Mouse (Mus musculus) liver, embryonic 14.5 days (tissue): ENCODE measurements around the gene Ppp1ca. TPM values are rescaled to one million over a fixed set of nuclear protein-coding genes. Genes with fewer than 3 reads are reported as not detected.

Experiments
- ATAC-seq: fragments of 200-750 bp; cut with Nextera tagmentation; 2 replicates; pipeline ENCODE4 v1.8.0; 2017; ENCODE audit warnings: moderate number of reproducible peaks, mild to moderate bottlenecking, moderate library complexity; ENCODE audit not compliant: insufficient read depth
- DNase-seq, 3 experiments: peaks; one replicate each; pipeline ENCODE4 v3.0.0-alpha.2; 2012 to 2013; ENCODE audit warnings: low read depth in 3 of 3, low spot score in 3 of 3
- H3K27ac ChIP-seq: fragments of 300-500 bp; sonication (generic); 2 replicates; pipeline ENCODE4 v1.5.1; 2014; ENCODE audit warnings: moderate library complexity, mild to moderate bottlenecking, control low read depth, inconsistent platforms
- H3K27me3 ChIP-seq: fragments of 300-500 bp; sonication (generic); 2 replicates; pipeline ENCODE4 v1.6.1; 2014; ENCODE audit warnings: mild to moderate bottlenecking, low read length, moderate library complexity; ENCODE audit not compliant: control insufficient read depth, insufficient read depth
- H3K36me3 ChIP-seq: fragments of 300-500 bp; sonication (generic); replicated peaks from 2 replicates; pipeline ENCODE4 v1.6.1; 2014; ENCODE audit warnings: low read depth; ENCODE audit not compliant: control insufficient read depth, insufficient read depth
- H3K4me1 ChIP-seq, 2 experiments: fragments of 200-500 bp in 1 of 2; fragments of 300-500 bp in 1 of 2; sonication (generic) in 1 of 2; replicated peaks; 2 replicates each; pipeline ENCODE4 v1.6.1; 2012 to 2014; ENCODE audit warnings: antibody characterized with exemption in 1 of 2, inconsistent platforms in 1 of 2, low read length in 1 of 2; ENCODE audit not compliant: control insufficient read depth in 2 of 2, insufficient read depth in 2 of 2
- H3K4me2 ChIP-seq: fragments of 300-500 bp; sonication (generic); 2 replicates; pipeline ENCODE4 v1.6.1; 2014; ENCODE audit warnings: low read depth, mild to moderate bottlenecking, control low read depth, moderate library complexity
- H3K4me3 ChIP-seq, 2 experiments: fragments of 200-500 bp in 1 of 2; fragments of 300-500 bp in 1 of 2; sonication (generic) in 1 of 2; 2 replicates each; pipeline ENCODE4 v1.5.1; 2012 to 2014; ENCODE audit warnings: low read depth in 2 of 2, low read length in 2 of 2, mild to moderate bottlenecking in 2 of 2, control low read depth in 1 of 2, inconsistent platforms in 1 of 2, moderate library complexity in 1 of 2; ENCODE audit not compliant: insufficient read depth in 1 of 2
- H3K9ac ChIP-seq: fragments of 300-500 bp; sonication (generic); replicated peaks from 2 replicates; pipeline ENCODE4 v1.6.1; 2014; ENCODE audit warnings: mild to moderate bottlenecking, control low read depth, moderate library complexity
- H3K9me3 ChIP-seq: fragments of 300-500 bp; sonication (generic); 2 replicates; pipeline ENCODE4 v1.6.1; 2016; ENCODE audit warnings: low read length, mixed read lengths; ENCODE audit not compliant: control insufficient read depth
- CTCF ChIP-seq: IDR thresholded peaks from 2 replicates; pipeline ENCODE4 v1.5.1; 2016; ENCODE audit warnings: antibody characterized with exemption, low read depth, control low read depth
- EP300 ChIP-seq: IDR thresholded peaks from 2 replicates; pipeline ENCODE4 v1.6.1; 2016; ENCODE audit warnings: antibody characterized with exemption, low read depth
- WGBS: fragments of 180-500 bp; shearing (Covaris S2); extraction: QIAGEN DNeasy Blood & Tissue Kit; methylation state at CpG from one replicate; pipeline ENCODE4 v1.1.7; 2014; ENCODE audit not compliant: insufficient replicate concordance; 5-methylcytosine and 5-hydroxymethylcytosine counted together
- polyA plus RNA-seq, 2 experiments: library from polyadenylated mRNA; depleted of rRNA in 1 of 2; stranded (reverse) in 1 of 2; unstranded in 1 of 2; fragments of >200 nt; fragmentation: Nextera tagmentation in 1 of 2; extraction: Ambion mirVana in 1 of 2; gene quantifications; 2 replicates each; pipeline versions ENCODE4 v1.2.1 to v1.2.3; 2012 to 2014

The Ppp1ca gene
- polyA plus RNA-seq, 2 experiments: 214 to 432 TPM

DNA sequence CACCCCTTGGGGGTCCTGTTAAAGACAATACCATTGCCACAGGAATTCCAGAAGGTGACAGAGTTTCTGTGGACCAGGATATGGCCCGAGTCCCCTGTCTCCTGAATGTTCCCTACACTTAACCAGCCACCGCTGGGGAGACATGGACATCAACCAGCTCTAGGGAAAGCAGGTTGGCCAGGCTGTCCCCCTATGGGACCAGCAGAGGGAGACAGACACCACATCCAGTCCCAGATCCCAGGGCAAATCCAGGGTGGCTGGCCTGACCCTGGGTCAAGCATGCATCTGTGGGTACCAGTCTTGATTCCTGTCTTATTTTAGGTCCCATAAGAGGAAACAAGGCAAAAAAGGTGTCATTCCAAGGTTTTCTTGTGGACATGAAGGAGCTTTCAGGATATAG is 15.1 kb downstream of the Ppp1ca start:
- TF ChIP-seq CTCF: peak; percentile 96
- no peak for TF ChIP-seq EP300
- DNase-seq (no peak), ATAC-seq (peak; percentile 38; the same call in 1 of the 2 replicates)
- Histone ChIP-seq H3K27me3 (peaks cover 8% of the 10 kb centered on the region), H3K27ac (no peak overlapping the region), H3K36me3 (no peaks in the 10 kb centered on the region), H3K4me3 (no peak overlapping the region), H3K9me3 (no peaks in the 10 kb centered on the region), H3K4me1 (peaks cover 0 to 7% of the 10 kb centered on the region in 2 experiments; a peak in 3 of 4 replicates), H3K9ac (no peak overlapping the region), H3K4me2 (no peak overlapping the region)
- 5% methylated on average over 2 of the region's 2 CpGs for WGBS

DNA sequence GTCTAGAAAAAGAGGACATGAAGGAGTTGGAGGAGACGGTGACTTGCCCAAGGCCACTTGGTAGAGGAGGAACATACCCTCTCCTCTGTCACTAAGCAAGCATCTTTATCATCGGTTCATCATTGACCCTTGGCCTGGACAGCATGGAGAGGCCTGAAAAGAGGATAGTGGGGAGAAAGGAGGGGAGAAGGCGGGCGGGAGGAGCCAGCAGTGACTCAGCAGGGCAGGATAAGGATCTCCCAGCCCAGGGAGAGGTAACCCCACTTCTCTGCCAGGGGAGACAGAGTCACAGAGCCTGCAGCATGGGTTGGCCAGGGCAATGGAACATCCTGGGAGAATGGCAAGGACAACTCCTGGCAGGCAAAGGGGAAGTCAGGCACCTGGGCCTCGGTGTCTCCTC is 16.7 kb downstream of the Ppp1ca start:
- Histone ChIP-seq H3K27me3 (peaks cover 23% of the 10 kb centered on the region), H3K27ac (no peak overlapping the region)
- WGBS: 57% methylated on average over 5 of the region's 5 CpGs

GRCm38 (mm10) chr19:4211891-4212588 is 20.2 kb downstream of the Ppp1ca start:
- no peak for DNase-seq
- ATAC-seq: no peak
- peaks cover 58% of the 10 kb centered on the region for H3K27me3 ChIP-seq

More for the DNA sequence above, 16.7 kb downstream of the Ppp1ca start:
- TF ChIP-seq EP300 (no peak), CTCF (no peak)
- DNase-seq (no peak), ATAC-seq (no peak)
- Histone ChIP-seq H3K4me2 (no peak overlapping the region), H3K36me3 (no peaks in the 10 kb centered on the region), H3K4me3 (no peak overlapping the region), H3K9me3 (no peaks in the 10 kb centered on the region), H3K4me1 (peaks cover 0 to 3% of the 10 kb centered on the region in 2 experiments; a peak in 1 of 4 replicates), H3K9ac (no peak overlapping the region)

GRCm38 (mm10) chr19:4213524-4213974 is 21.7 kb downstream of the Ppp1ca start:
- Histone ChIP-seq H3K4me1 (peaks cover 0 to 8% of the 10 kb centered on the region in 2 experiments; a peak in 2 of 4 replicates), H3K9ac (no peak overlapping the region), H3K36me3 (no peaks in the 10 kb centered on the region), H3K27ac (no peak overlapping the region), H3K4me2 (peak overlapping the region; percentile 63), H3K9me3 (no peaks in the 10 kb centered on the region), H3K4me3 (no peak overlapping the region), H3K27me3 (peaks cover 69% of the 10 kb centered on the region)
- 9% methylated on average over 9 of the region's 9 CpGs for WGBS
- TF ChIP-seq EP300 (no peak), CTCF (no peak)
- DNase-seq (no peak), ATAC-seq (no peak)

More at GRCm38 (mm10) chr19:4211891-4212588, 20.2 kb downstream of the Ppp1ca start:
- H3K4me3 ChIP-seq: no peak overlapping the region
- H3K4me2 ChIP-seq: no peak overlapping the region
- WGBS: 39% methylated on average over 4 of the region's 4 CpGs
- no peaks in the 10 kb centered on the region for H3K9me3 ChIP-seq
- H3K9ac ChIP-seq: no peak overlapping the region
- TF ChIP-seq CTCF: no peak
- TF ChIP-seq EP300: no peak
- no peak overlapping the region for H3K27ac ChIP-seq
- peaks cover 0 to 8% of the 10 kb centered on the region in 2 experiments; a peak in 2 of 4 replicates for H3K4me1 ChIP-seq
- H3K36me3 ChIP-seq: no peaks in the 10 kb centered on the region

- Histone ChIP-seq H3K4me3 (peak within 1 kb of the TSS; percentile 51 to 52), H3K27me3 (peaks cover 69% of the 10 kb centered on the region), H3K4me2 (peak within 1 kb of the TSS; percentile 63), H3K36me3 (no peaks in the 10 kb centered on the region), H3K9me3 (no peaks in the 10 kb centered on the region), H3K27ac (no peak within 1 kb of the TSS), H3K4me1 (peaks cover 0 to 8% of the 10 kb centered on the region in 2 experiments; a peak in 2 of 4 replicates), H3K9ac (peak within 1 kb of the TSS; percentile 45)
- DNase-seq (no peak), ATAC-seq (0 out of 2 replicates have a peak, but pooled peaks have one; percentile 13)
- TF ChIP-seq EP300 (no peak), CTCF (no peak)
- WGBS: under 1% methylated on average over 49 of the region's 49 CpGs
Observed at GRCm38 (mm10) chr19:4214071-4214770, 22.4 kb downstream of the Ppp1ca start, which contains the start of the genes Clcf1 and AC109138.7. Gene Clcf1 (plus strand): TSS chr19:4214238. Gene AC109138.7 (plus strand): TSS chr19:4214357.
